Mouse (Mus musculus): ENCODE data around the gene Eml6.

DNA sequence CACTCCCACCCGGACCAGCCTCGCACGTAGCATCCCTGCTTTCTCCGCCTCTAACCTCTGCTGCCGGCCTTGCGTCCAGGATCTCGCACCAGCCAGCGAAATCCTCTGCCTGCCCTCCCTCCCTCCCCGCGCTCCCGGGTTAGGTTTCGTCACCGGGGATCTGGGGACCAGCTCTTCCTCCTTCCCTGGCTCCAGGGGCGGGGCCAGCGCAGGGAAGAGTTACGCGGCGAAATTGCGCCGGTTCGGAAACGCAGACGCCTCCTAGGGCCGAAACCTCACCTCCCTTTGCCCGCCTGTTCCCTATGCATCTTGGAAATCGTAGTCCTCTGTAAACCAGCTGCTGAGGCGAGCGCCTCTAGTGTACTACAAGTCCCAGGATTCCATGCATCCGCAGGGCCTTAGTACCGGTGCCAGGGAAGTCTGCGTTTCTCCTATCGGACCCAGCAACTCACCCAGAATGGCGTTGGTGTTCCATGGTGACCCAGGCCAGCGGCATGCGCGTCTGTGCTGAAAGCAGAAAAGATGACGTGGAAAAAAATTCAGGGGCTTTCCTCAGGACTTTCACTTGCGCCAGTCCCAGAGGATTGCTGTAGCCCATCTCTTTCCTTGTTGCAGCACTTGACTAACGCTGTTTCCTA, at the start of gene Eml6:
- no peak for TF ChIP-seq TAL1 (IDR thresholded peaks at IDR 0.05; ENCODE audit: low read length)
- TF ChIP-seq GATA1 (IDR thresholded peaks at IDR 0.05; ENCODE audit: low read length), result no peak
